Mouse (Mus musculus): ENCODE measurements at regions not wholly inside any gene's neighbourhood (a gene's known extent, or its start where the extent isn't known, plus 50 kb on each side); places are given as distances from the start of the nearest gene placed in this dataset.

- Histone ChIP-seq H3K27me3 (ENCODE audit: control insufficient read depth, insufficient read depth, low read length) (no peaks in the 10 kb centered on the region), H3K27ac (ENCODE audit: control insufficient read depth, insufficient read depth, low read depth, low read length) (no peak overlapping the region), H3K4me3 (ENCODE audit: control insufficient read depth, low read depth, low read length) (no peak overlapping the region), H3K4me1 (ENCODE audit: control insufficient read depth, insufficient read depth, low read length) (peaks cover 2% of the 10 kb centered on the region; the same call in 1 of the 2 replicates), H3K36me3 (ENCODE audit: control insufficient read depth, insufficient read depth, low read length) (no peaks in the 10 kb centered on the region)
- TF ChIP-seq CTCF (IDR thresholded peaks at IDR 0.05; ENCODE audit: control insufficient read depth, insufficient read depth, insufficient replicate concordance, low read depth, low read length): no peak
- TF ChIP-seq POLR2A (IDR thresholded peaks at IDR 0.05; ENCODE audit: control insufficient read depth, low read depth, low read length): no peak
These were observed 539.2 kb downstream of the Gm19410 start for GRCm38 (mm10) chr8:36304809-36305208.

GRCm38 (mm10) chr8:36306336-36306735 is 540.7 kb downstream of the Gm19410 start:
- H3K27me3 ChIP-seq (ENCODE audit: control insufficient read depth, insufficient read depth, low read length): no peaks in the 10 kb centered on the region
- H3K4me1 ChIP-seq (ENCODE audit: control insufficient read depth, insufficient read depth, low read length): peaks cover 4% of the 10 kb centered on the region; the same call in 1 of the 2 replicates
- no peak for TF ChIP-seq CTCF (IDR thresholded peaks at IDR 0.05; ENCODE audit: control insufficient read depth, insufficient read depth, insufficient replicate concordance, low read depth, low read length)
- TF ChIP-seq POLR2A (IDR thresholded peaks at IDR 0.05; ENCODE audit: control insufficient read depth, low read depth, low read length): no peak
- no peaks in the 10 kb centered on the region for H3K36me3 ChIP-seq (ENCODE audit: control insufficient read depth, insufficient read depth, low read length)
- H3K27ac ChIP-seq (ENCODE audit: control insufficient read depth, insufficient read depth, low read depth, low read length): no peak overlapping the region
- no peak overlapping the region for H3K4me3 ChIP-seq (ENCODE audit: control insufficient read depth, low read depth, low read length)

DNA sequence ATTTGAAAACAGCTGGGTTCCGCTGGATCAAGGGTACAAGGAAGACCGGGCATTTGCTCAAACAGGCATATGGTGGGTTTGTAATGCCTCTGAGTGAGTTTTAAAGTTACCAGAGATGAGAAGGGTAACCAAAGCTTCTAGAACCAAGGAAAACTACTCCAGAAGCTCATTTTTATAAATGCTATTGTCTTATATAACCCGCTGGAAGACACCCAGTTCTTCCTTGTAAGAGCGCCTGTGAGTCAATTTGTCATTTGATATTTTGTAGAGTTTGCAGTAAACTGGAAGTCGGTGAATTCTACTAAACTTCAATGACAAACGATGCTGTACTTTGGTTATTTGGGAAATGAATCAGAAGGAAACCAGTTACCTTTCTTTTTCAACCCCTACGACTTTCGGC is 541.9 kb downstream of the Gm19410 start:
- no peak overlapping the region for H3K4me3 ChIP-seq (ENCODE audit: control insufficient read depth, low read depth, low read length)
- no peaks in the 10 kb centered on the region for H3K36me3 ChIP-seq (ENCODE audit: control insufficient read depth, insufficient read depth, low read length)
- peaks cover 4% of the 10 kb centered on the region; the same call in 1 of the 2 replicates for H3K4me1 ChIP-seq (ENCODE audit: control insufficient read depth, insufficient read depth, low read length)
- H3K27me3 ChIP-seq (ENCODE audit: control insufficient read depth, insufficient read depth, low read length): no peaks in the 10 kb centered on the region
- TF ChIP-seq POLR2A (IDR thresholded peaks at IDR 0.05; ENCODE audit: control insufficient read depth, low read depth, low read length) (no peak), CTCF (IDR thresholded peaks at IDR 0.05; ENCODE audit: control insufficient read depth, insufficient read depth, insufficient replicate concordance, low read depth, low read length) (no peak)
- no peak overlapping the region for H3K27ac ChIP-seq (ENCODE audit: control insufficient read depth, insufficient read depth, low read depth, low read length)

- no peak overlapping the region for H3K4me3 ChIP-seq (ENCODE audit: control insufficient read depth, low read depth, low read length)
- no peak for TF ChIP-seq POLR2A (IDR thresholded peaks at IDR 0.05; ENCODE audit: control insufficient read depth, low read depth, low read length)
- TF ChIP-seq CTCF (IDR thresholded peaks at IDR 0.05; ENCODE audit: control insufficient read depth, insufficient read depth, insufficient replicate concordance, low read depth, low read length): no peak
- H3K27me3 ChIP-seq (ENCODE audit: control insufficient read depth, insufficient read depth, low read length): no peaks in the 10 kb centered on the region
- peaks cover 4% of the 10 kb centered on the region; the same call in 1 of the 2 replicates for H3K4me1 ChIP-seq (ENCODE audit: control insufficient read depth, insufficient read depth, low read length)
- no peaks in the 10 kb centered on the region for H3K36me3 ChIP-seq (ENCODE audit: control insufficient read depth, insufficient read depth, low read length)
- no peak overlapping the region for H3K27ac ChIP-seq (ENCODE audit: control insufficient read depth, insufficient read depth, low read depth, low read length)
These were observed 542.5 kb downstream of the Gm19410 start for GRCm38 (mm10) chr8:36308056-36308455.

DNA sequence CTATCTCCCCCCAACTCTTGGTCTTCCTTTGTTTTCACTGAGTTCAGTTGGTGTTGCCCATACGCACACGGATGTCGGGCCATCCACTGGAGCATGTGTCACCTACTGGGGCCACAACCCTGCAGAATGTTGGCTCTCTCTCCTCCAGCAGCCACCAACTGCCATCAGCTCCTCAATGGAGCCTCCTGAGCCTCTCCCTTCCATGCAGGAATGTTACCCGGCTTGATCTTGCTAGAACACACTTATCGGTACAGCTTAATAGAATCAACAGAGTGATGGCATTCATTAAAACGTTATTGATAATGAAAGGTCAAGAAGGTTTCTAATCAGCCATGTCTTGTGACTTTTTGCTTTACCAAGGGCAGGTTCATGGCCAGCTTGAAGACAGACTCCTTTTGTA is 543.7 kb downstream of the Gm19410 start:
- Histone ChIP-seq H3K4me1 (ENCODE audit: control insufficient read depth, insufficient read depth, low read length) (peaks cover 4% of the 10 kb centered on the region; the same call in 1 of the 2 replicates), H3K27ac (ENCODE audit: control insufficient read depth, insufficient read depth, low read depth, low read length) (no peak overlapping the region), H3K4me3 (ENCODE audit: control insufficient read depth, low read depth, low read length) (no peak overlapping the region), H3K36me3 (ENCODE audit: control insufficient read depth, insufficient read depth, low read length) (no peaks in the 10 kb centered on the region), H3K27me3 (ENCODE audit: control insufficient read depth, insufficient read depth, low read length) (no peaks in the 10 kb centered on the region)
- TF ChIP-seq CTCF (IDR thresholded peaks at IDR 0.05; ENCODE audit: control insufficient read depth, insufficient read depth, insufficient replicate concordance, low read depth, low read length) (no peak), POLR2A (IDR thresholded peaks at IDR 0.05; ENCODE audit: control insufficient read depth, low read depth, low read length) (no peak)

- Histone ChIP-seq H3K36me3 (ENCODE audit: control insufficient read depth, insufficient read depth, low read length) (no peaks in the 10 kb centered on the region), H3K4me1 (ENCODE audit: control insufficient read depth, insufficient read depth, low read length) (peaks cover 4% of the 10 kb centered on the region; the same call in 1 of the 2 replicates), H3K27ac (ENCODE audit: control insufficient read depth, insufficient read depth, low read depth, low read length) (no peak overlapping the region), H3K4me3 (ENCODE audit: control insufficient read depth, low read depth, low read length) (no peak overlapping the region), H3K27me3 (ENCODE audit: control insufficient read depth, insufficient read depth, low read length) (no peaks in the 10 kb centered on the region)
- TF ChIP-seq POLR2A (IDR thresholded peaks at IDR 0.05; ENCODE audit: control insufficient read depth, low read depth, low read length): no peak
- TF ChIP-seq CTCF (IDR thresholded peaks at IDR 0.05; ENCODE audit: control insufficient read depth, insufficient read depth, insufficient replicate concordance, low read depth, low read length): no peak
These were observed 544.4 kb downstream of the Gm19410 start for GRCm38 (mm10) chr8:36309952-36310351.

DNA sequence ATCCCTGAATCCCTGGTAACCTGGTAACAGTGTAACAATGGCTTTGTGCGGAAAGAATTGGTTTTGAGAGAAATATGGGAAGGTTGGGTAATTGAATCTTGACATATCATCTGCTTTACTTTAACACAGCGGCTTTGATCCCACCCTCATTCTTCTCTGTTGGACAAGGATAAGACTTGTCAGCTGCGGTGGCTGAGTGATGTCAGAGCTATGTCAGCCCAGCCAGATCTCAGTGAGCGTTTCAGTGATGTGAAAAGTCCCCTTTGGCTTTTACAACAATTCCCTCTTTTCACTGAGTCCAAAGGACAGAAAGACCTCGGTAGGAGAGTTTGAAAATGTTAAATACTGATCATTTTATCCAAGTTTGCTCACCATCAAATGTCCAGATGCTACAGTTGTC is 546.1 kb downstream of the Gm19410 start:
- no peak overlapping the region for H3K27ac ChIP-seq (ENCODE audit: control insufficient read depth, insufficient read depth, low read depth, low read length)
- no peak overlapping the region for H3K4me3 ChIP-seq (ENCODE audit: control insufficient read depth, low read depth, low read length)
- TF ChIP-seq CTCF (IDR thresholded peaks at IDR 0.05; ENCODE audit: control insufficient read depth, insufficient read depth, insufficient replicate concordance, low read depth, low read length): no peak
- no peak for TF ChIP-seq POLR2A (IDR thresholded peaks at IDR 0.05; ENCODE audit: control insufficient read depth, low read depth, low read length)
- peaks cover 4% of the 10 kb centered on the region; the same call in 1 of the 2 replicates for H3K4me1 ChIP-seq (ENCODE audit: control insufficient read depth, insufficient read depth, low read length)
- H3K36me3 ChIP-seq (ENCODE audit: control insufficient read depth, insufficient read depth, low read length): no peaks in the 10 kb centered on the region
- no peaks in the 10 kb centered on the region for H3K27me3 ChIP-seq (ENCODE audit: control insufficient read depth, insufficient read depth, low read length)

DNA sequence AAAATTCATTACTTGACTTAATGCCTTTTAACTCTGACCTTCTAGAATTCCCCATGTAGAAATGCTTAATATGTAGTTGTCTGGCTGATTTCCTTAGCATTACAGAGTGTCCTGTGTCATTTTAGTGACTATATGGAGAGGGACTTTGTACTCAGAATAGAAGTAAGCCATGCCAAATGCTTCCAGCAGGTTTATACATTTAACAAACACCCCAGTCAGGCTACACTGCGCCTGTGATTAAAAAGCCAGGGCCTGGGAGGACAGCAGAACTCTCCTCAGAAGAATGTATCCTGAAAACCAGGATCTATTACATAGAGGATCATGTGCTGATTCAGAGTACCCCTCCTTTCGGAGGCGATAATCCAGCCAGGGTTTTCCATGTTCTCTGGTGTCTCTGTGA is 547.4 kb downstream of the Gm19410 start:
- Histone ChIP-seq H3K36me3 (ENCODE audit: control insufficient read depth, insufficient read depth, low read length) (no peaks in the 10 kb centered on the region), H3K27ac (ENCODE audit: control insufficient read depth, insufficient read depth, low read depth, low read length) (no peak overlapping the region), H3K4me1 (ENCODE audit: control insufficient read depth, insufficient read depth, low read length) (peaks cover 4% of the 10 kb centered on the region; the same call in 1 of the 2 replicates), H3K4me3 (ENCODE audit: control insufficient read depth, low read depth, low read length) (no peak overlapping the region), H3K27me3 (ENCODE audit: control insufficient read depth, insufficient read depth, low read length) (no peaks in the 10 kb centered on the region)
- TF ChIP-seq POLR2A (IDR thresholded peaks at IDR 0.05; ENCODE audit: control insufficient read depth, low read depth, low read length): no peak
- no peak for TF ChIP-seq CTCF (IDR thresholded peaks at IDR 0.05; ENCODE audit: control insufficient read depth, insufficient read depth, insufficient replicate concordance, low read depth, low read length)

Data from testis, adult 2 months (tissue).